Mouse (Mus musculus) skeletal muscle tissue, postnatal 0 days (tissue): ENCODE results near the gene Zfp688. TPM values are rescaled to one million over a fixed set of nuclear protein-coding genes. Genes with fewer than 3 reads are reported as not detected.

Source experiments
- polyA plus RNA-seq: library from polyadenylated mRNA; unstranded; fragments of >200 nt; fragmentation: Nextera tagmentation; extraction: Ambion mirVana; gene quantifications from 2 replicates; pipeline ENCODE4 v1.2.1, GENCODE M21; 2015

Gene Zfp688
- 9.9 and 13.0 TPM in 2 replicates for polyA plus RNA-seq

GRCm38 (mm10) chr7:127421388-127422191 is at the start of gene Zfp688:
TSS of gene Zfp688 (minus strand) at chr7:127422068.

GRCm38 (mm10) chr7:127459311-127459710 is 37.4 kb upstream of the Zfp688 start, which contains the start of gene Prr14:
TSS of gene Prr14 (plus strand) at chr7:127459611.

GRCm38 (mm10) chr7:127448521-127449300 is 26.8 kb upstream of the Zfp688 start, which contains the start of gene Zfp689:
TSS of gene Zfp689 (minus strand) at chr7:127449158.

DNA sequence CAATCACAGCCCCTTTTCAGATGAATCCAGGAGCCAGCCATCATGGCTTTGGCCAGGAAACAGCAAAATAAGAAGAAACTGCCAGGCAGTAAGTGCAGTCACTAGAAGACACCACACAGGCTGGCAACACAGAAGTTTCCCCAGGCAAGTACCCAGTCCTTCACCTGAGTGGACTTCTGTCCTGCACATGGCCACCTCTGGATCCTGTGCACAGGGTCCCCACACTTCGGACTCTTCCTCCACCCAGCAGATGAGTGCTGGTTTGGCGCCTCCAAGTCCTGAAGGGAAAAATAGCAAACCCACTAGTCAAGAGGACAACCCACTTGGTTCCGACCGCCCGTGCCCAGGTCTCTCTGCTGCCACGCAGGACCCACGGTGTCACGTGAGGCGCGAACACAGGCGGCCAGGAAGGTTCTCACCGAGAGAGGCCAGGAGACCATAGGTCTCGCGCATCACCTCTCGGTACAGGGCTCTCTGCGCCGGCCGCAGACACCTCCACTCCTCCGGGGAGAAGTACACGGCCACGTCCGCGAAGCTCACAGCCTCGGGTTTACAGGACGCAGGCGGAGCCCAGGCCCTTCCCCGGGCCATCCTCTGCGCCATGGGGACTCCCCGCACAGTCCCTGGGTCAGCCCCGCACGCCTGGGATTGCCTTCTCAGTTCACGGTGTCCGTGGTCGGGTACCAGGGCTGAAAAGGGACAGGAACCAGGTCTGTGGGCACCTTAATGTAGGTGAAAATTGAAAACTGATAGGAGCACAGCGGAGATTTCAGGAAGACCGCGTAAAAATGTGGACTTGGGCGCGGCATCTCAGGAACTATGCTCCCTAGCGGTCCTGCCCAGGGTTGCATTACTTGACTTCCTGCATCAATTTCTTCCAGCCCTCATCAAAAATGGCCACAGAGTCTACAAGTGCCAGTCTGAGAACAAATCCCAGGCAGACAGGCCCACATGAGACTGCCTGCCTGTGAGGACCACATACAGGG is 15.6 kb downstream of the Zfp688 start, which contains the start of gene Zfp764:
Zfp764 (minus strand) TSS at position 821 of the 986 bp plus-strand sequence.

GRCm38 (mm10) chr7:127393157-127393943 is 28.5 kb downstream of the Zfp688 start, which contains the start of gene E430018J23Rik:
TSS of gene E430018J23Rik (minus strand) at chr7:127393629.

GRCm38 (mm10) chr7:127386641-127387392 is 35.1 kb downstream of the Zfp688 start, which contains the start of gene 9130019O22Rik:
TSS of gene 9130019O22Rik (minus strand) at chr7:127387166.

GRCm38 (mm10) chr7:127375271-127376245 is 46.3 kb downstream of the Zfp688 start, which contains the start of gene Zfp747:
TSS of gene Zfp747 (minus strand) at chr7:127376050.

Other genes starting within 250 kb of the Zfp688 start
- 22.0 and 23.9 TPM in 2 replicates for gene Cd2bp2, start 226.0 kb downstream of the Zfp688 start, polyA plus RNA-seq
- 17.3 and 19.1 TPM in 2 replicates for gene Tbc1d10b, start 213.6 kb downstream of the Zfp688 start, polyA plus RNA-seq
- 16,282 and 17,335 TPM in 2 replicates for gene Mylpf, start 213.2 kb downstream of the Zfp688 start, polyA plus RNA-seq
- gene Zfp553, start 189.0 kb downstream of the Zfp688 start, polyA plus RNA-seq: 8.7 and 9.9 TPM in 2 replicates
- gene Sept1, start 188.9 kb downstream of the Zfp688 start, polyA plus RNA-seq: 8.5 and 9.1 TPM in 2 replicates
- 31.2 and 37.1 TPM in 2 replicates for gene Zfp771, start 177.8 kb downstream of the Zfp688 start, polyA plus RNA-seq
- gene Dctpp1, start 161.4 kb downstream of the Zfp688 start, polyA plus RNA-seq: 56.2 and 58.8 TPM in 2 replicates
- gene Sephs2, start 148.0 kb downstream of the Zfp688 start, polyA plus RNA-seq: 36.9 and 48.8 TPM in 2 replicates
- 1.9 TPM in 2 replicates for gene Itgal, start 125.8 kb downstream of the Zfp688 start, polyA plus RNA-seq
- gene Zfp768, start 76.5 kb downstream of the Zfp688 start, polyA plus RNA-seq: 13.9 and 16.4 TPM in 2 replicates
- gene Zfp747, start 46.0 kb downstream of the Zfp688 start, polyA plus RNA-seq: 3.9 and 4.4 TPM in 2 replicates
- 3.4 and 3.8 TPM in 2 replicates for gene 9130019O22Rik, start 34.9 kb downstream of the Zfp688 start, polyA plus RNA-seq
- 4.1 and 4.8 TPM in 2 replicates for gene E430018J23Rik, start 28.4 kb downstream of the Zfp688 start, polyA plus RNA-seq
- gene Zfp764, start 15.2 kb downstream of the Zfp688 start, polyA plus RNA-seq: 3.1 and 3.4 TPM in 2 replicates
- 2.4 and 2.6 TPM in 2 replicates for gene Zfp689, start 27.1 kb upstream of the Zfp688 start, polyA plus RNA-seq
- gene Prr14, start 37.5 kb upstream of the Zfp688 start, polyA plus RNA-seq: 17.3 and 23.2 TPM in 2 replicates
- 7.1 and 7.8 TPM in 2 replicates for gene Fbrs, start 57.1 kb upstream of the Zfp688 start, polyA plus RNA-seq
- 17.2 and 19.6 TPM in 2 replicates for gene Srcap, start 89.9 kb upstream of the Zfp688 start, polyA plus RNA-seq
- 5.6 and 6.1 TPM in 2 replicates for gene Gm42715, start 97.5 kb upstream of the Zfp688 start, polyA plus RNA-seq
- gene Tmem265, start 139.3 kb upstream of the Zfp688 start, polyA plus RNA-seq: 1.2 and 3.3 TPM in 2 replicates
- 19.5 and 21.8 TPM in 2 replicates for gene Phkg2, start 151.3 kb upstream of the Zfp688 start, polyA plus RNA-seq
- gene Ccdc189, start 166.5 kb upstream of the Zfp688 start, polyA plus RNA-seq: 7.2 and 7.5 TPM in 2 replicates
- gene Rnf40, start 166.7 kb upstream of the Zfp688 start, polyA plus RNA-seq: 18.0 and 21.5 TPM in 2 replicates
- gene Zfp629, start 193.7 kb upstream of the Zfp688 start, polyA plus RNA-seq: 4.0 and 5.4 TPM in 2 replicates